Mouse (Mus musculus) embryonic facial prominence, embryonic 11.5 days (tissue): Measurements from ENCODE around the gene 4930579F01Rik. TPM values are rescaled to one million over a fixed set of nuclear protein-coding genes. Genes with fewer than 3 reads are reported as not detected.

Source experiments
- ATAC-seq: fragments of 200-750 bp; cut with Nextera tagmentation; replicated peaks from 2 replicates; pipeline ENCODE4 v1.8.0; 2017; ENCODE audit warnings: low read depth; ENCODE audit not compliant: insufficient number of reproducible peaks, low FRiP score, low TSS enrichment
- DNase-seq: peaks from one replicate; pipeline ENCODE4 v3.0.0-alpha.2; 2015; ENCODE audit warnings: low spot score
- H3K27ac ChIP-seq: fragments of 300-500 bp; sonication (generic); replicated peaks from 2 replicates; pipeline ENCODE4 v1.5.1; 2014; ENCODE audit warnings: mild to moderate bottlenecking, low read depth, low read length, control low read depth
- H3K27me3 ChIP-seq: fragments of 300-500 bp; sonication (generic); 2 replicates; pipeline ENCODE4 v1.6.1; 2014; ENCODE audit warnings: mild to moderate bottlenecking, low read length, moderate library complexity, mixed read lengths; ENCODE audit not compliant: control insufficient read depth, insufficient read depth
- H3K36me3 ChIP-seq: fragments of 300-500 bp; sonication (generic); replicated peaks from 2 replicates; pipeline ENCODE4 v1.6.1; 2014; ENCODE audit warnings: low read depth, mild to moderate bottlenecking, low read length, moderate library complexity, mixed read lengths; ENCODE audit not compliant: control insufficient read depth, insufficient read depth
- H3K4me1 ChIP-seq: fragments of 300-500 bp; sonication (generic); 2 replicates; pipeline ENCODE4 v1.6.1; 2014; ENCODE audit warnings: low read length, mixed read lengths; ENCODE audit not compliant: control insufficient read depth, insufficient read depth
- H3K4me2 ChIP-seq: fragments of 300-500 bp; sonication (generic); 2 replicates; pipeline ENCODE4 v1.6.1; 2014; ENCODE audit warnings: low read depth, mild to moderate bottlenecking, control low read depth, low read length, moderate library complexity
- H3K4me3 ChIP-seq: fragments of 300-500 bp; sonication (generic); 2 replicates; pipeline ENCODE4 v1.5.1; 2014; ENCODE audit warnings: low read depth, low read length, control low read depth
- H3K9ac ChIP-seq: fragments of 300-500 bp; sonication (generic); replicated peaks from 2 replicates; pipeline ENCODE4 v1.6.1; 2014; ENCODE audit warnings: mild to moderate bottlenecking, control low read depth, low read length
- H3K9me3 ChIP-seq: fragments of 300-500 bp; sonication (generic); replicated peaks from 2 replicates; pipeline ENCODE4 v1.6.1; 2016; ENCODE audit warnings: mild to moderate bottlenecking, low read length, inconsistent platforms, mixed read lengths; ENCODE audit not compliant: control insufficient read depth
- WGBS: fragments of 180-500 bp; shearing (Covaris S2); extraction: QIAGEN DNeasy Blood & Tissue Kit; methylation state at CpG from one replicate; pipeline ENCODE4 v1.1.7; 2014; 5-methylcytosine and 5-hydroxymethylcytosine counted together
- polyA plus RNA-seq: library from polyadenylated mRNA; unstranded; fragments of >200 nt; fragmentation: Nextera tagmentation; extraction: Ambion mirVana; gene quantifications from 2 replicates; pipeline ENCODE4 v1.2.1, GENCODE M21; 2014

4930579F01Rik gene
- not detected in 2 replicates for polyA plus RNA-seq

DNA sequence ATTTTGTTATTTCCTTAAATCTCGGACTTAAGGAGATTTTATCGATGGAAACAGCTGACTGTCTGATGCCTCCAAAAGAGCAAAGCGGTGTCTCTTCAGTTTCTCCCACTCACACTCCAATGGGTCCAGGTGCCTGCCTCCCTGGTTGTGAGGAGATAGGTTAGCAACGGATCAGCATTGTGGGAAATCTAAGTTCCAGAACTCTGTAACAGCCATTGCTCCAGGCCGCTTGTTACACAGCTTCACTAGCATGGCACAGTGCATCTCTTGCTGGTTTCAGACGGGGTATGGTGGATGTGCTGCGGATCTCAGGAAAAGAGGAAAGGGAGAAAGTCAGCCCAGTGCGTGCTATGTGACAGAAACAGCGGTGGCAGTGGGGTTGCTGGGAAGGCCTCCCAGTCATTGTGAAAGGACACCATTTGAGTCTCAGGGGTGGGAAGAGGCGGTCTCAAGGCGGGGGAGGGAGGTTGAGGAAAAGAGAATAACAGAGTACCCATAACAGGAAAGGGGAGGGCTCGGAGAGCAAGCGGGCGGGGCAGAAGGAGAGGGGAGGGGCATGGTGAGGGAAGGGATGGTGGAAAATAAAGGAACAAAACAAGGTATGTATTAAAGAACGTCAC is at the start of gene 4930579F01Rik:
Gene 4930579F01Rik (minus strand): TSS at position 143 of the 620 bp plus-strand sequence.
- Histone ChIP-seq H3K4me2 (no peak within 1 kb of the TSS), H3K4me3 (no peak within 1 kb of the TSS), H3K4me1 (0 out of 2 replicates have a peak, but pooled peaks cover 3% of the 10 kb centered on the region), H3K9me3 (no peaks in the 10 kb centered on the region), H3K27ac (no peak within 1 kb of the TSS), H3K9ac (no peak within 1 kb of the TSS), H3K36me3 (no peaks in the 10 kb centered on the region), H3K27me3 (no peaks in the 10 kb centered on the region)
- DNase-seq: no peak
- WGBS: 74% methylated on average over 15 of the region's 15 CpGs
- no peak for ATAC-seq

DNA sequence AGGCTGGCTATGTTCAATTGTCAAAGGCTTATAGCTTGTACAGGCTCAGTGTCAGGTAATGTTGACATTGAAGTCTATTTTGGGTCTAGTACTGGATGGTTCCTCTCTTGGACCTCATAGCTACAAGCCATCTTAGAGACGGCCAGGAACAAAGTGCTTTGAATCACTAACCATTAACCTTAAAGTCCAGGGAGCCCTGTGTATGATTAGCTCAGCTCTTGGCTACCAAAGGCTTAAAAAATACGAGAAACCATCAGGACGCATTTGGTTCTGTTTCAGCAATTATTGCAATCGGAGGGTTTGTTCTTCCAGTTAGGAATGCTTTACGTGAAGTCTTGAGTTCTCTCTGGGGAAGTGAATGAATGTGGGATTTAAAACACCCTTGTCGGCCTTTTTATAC is 49.3 kb upstream of the 4930579F01Rik start:
- Histone ChIP-seq H3K9ac (no peak overlapping the region), H3K36me3 (no peaks in the 10 kb centered on the region), H3K27ac (no peak overlapping the region), H3K4me1 (no peaks in the 10 kb centered on the region), H3K27me3 (no peaks in the 10 kb centered on the region), H3K4me3 (no peak overlapping the region), H3K9me3 (no peaks in the 10 kb centered on the region), H3K4me2 (no peak overlapping the region)
- DNase-seq: no peak
- WGBS: 88% methylated on average over 6 of the region's 6 CpGs
- no peak for ATAC-seq

DNA sequence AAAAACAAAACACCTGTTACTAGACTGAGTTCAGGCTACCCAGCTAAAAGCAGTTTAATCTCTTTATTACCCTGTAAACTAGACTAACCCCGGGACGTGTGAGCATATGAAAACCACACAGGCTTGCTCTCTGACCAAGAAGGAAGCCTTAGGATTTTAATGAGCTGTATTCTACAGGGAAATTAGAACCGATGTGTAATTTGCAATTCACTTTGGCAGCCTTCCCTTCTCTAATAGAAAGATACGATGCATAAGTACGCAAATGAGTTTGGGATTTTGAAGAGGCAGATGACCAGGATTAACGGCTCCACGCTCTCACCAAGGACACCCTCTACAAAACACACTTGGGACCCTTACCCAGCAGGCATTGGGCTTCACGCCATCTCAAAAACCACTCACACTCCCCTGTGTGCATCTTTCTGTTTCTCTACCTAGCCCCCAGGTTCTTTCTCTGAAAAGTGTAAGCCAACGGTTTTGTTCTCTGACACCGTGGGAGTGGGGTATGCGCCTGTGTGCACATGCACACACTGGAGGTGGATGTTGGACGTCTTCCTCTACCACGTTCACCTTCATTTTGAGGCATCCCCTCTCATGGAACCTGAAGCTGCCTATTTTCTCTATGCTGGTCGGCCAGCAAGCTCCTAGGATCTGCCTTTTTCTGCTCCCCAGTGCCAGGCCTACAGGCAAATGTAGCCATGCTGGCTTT is 48.5 kb upstream of the 4930579F01Rik start:
- Histone ChIP-seq H3K9me3 (no peaks in the 10 kb centered on the region), H3K36me3 (no peaks in the 10 kb centered on the region), H3K4me1 (no peaks in the 10 kb centered on the region), H3K4me3 (no peak overlapping the region), H3K27ac (no peak overlapping the region), H3K27me3 (no peaks in the 10 kb centered on the region), H3K4me2 (no peak overlapping the region), H3K9ac (no peak overlapping the region)
- ATAC-seq: no peak
- no peak for DNase-seq
- 86% methylated on average over 14 of the region's 14 CpGs for WGBS

DNA sequence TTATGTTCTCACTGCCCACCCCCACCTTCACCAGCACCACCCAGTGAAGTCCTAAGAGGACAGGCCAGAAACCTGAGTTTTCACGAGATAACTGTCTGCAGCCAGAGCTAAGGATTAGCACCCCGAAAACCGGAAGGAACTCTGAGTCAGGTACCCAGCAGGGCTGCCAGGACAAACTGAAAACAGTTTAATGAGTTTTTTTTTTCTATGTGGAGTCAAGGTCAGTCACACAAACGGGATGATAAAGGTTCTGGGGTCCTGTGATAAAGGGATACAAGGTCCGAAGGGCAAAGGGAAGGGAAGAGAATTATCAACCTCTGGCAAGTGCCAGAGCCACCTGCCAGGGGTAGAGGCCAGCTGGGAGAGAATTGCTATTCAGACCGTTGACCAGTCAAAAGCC is 47.7 kb upstream of the 4930579F01Rik start:
- no peaks in the 10 kb centered on the region for H3K36me3 ChIP-seq
- no peak overlapping the region for H3K4me3 ChIP-seq
- no peaks in the 10 kb centered on the region for H3K27me3 ChIP-seq
- DNase-seq (no peak), ATAC-seq (no peak)
- no peak overlapping the region for H3K27ac ChIP-seq
- H3K9ac ChIP-seq: no peak overlapping the region
- no peaks in the 10 kb centered on the region for H3K9me3 ChIP-seq
- H3K4me1 ChIP-seq: no peaks in the 10 kb centered on the region
- H3K4me2 ChIP-seq: no peak overlapping the region
- 70% methylated on average over 6 of the region's 6 CpGs for WGBS

DNA sequence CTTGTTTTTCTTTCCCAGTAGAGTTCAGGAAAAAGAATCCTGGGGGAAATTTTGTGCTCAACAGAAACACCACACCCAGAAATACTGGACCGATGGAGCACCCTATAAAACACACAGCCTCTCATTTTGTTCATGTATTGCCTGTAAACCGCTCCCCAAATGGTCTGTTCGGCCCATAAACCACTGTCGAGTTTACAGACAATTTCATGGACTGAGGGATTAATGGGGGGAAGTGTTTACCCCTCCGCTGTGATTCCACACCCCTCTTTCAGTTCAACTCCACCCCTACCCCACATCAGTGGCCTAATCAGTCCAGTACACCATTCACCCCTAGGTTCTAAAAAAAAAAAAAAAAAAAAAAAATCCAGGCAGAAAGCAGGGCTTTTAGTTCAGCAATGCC is 47.3 kb upstream of the 4930579F01Rik start:
- DNase-seq (no peak), ATAC-seq (no peak)
- Histone ChIP-seq H3K4me3 (no peak overlapping the region), H3K9me3 (no peaks in the 10 kb centered on the region), H3K9ac (no peak overlapping the region), H3K36me3 (no peaks in the 10 kb centered on the region), H3K4me1 (no peaks in the 10 kb centered on the region), H3K4me2 (no peak overlapping the region), H3K27me3 (no peaks in the 10 kb centered on the region), H3K27ac (no peak overlapping the region)
- 83% methylated on average over 5 of the region's 5 CpGs for WGBS

DNA sequence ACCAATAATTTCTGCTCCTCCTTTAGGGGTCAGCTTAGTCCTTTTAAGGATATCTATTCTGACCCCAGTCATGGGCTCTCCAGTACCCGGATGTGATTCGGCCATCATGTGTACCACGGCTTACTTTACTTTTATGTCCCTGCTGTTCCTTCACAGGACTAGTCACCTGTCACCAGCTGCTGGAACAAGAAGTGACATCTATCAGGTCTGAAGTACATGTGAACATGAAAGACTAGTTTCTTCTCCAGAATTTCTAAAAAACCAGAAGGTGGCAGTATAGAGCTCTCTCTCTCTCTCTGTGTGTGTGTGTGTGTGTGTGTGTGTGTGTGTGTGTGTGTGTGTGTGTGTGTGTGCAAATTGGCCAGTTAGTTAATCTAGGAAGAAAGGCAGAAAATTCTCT is 46.8 kb upstream of the 4930579F01Rik start:
- no peak overlapping the region for H3K4me2 ChIP-seq
- H3K27me3 ChIP-seq: no peaks in the 10 kb centered on the region
- no peak overlapping the region for H3K9ac ChIP-seq
- DNase-seq (peak; percentile 35), ATAC-seq (no peak)
- H3K27ac ChIP-seq: no peak overlapping the region
- H3K9me3 ChIP-seq: no peaks in the 10 kb centered on the region
- H3K4me1 ChIP-seq: no peaks in the 10 kb centered on the region
- H3K36me3 ChIP-seq: no peaks in the 10 kb centered on the region
- H3K4me3 ChIP-seq: no peak overlapping the region
- WGBS: 84% methylated on average over 3 of the region's 3 CpGs

DNA sequence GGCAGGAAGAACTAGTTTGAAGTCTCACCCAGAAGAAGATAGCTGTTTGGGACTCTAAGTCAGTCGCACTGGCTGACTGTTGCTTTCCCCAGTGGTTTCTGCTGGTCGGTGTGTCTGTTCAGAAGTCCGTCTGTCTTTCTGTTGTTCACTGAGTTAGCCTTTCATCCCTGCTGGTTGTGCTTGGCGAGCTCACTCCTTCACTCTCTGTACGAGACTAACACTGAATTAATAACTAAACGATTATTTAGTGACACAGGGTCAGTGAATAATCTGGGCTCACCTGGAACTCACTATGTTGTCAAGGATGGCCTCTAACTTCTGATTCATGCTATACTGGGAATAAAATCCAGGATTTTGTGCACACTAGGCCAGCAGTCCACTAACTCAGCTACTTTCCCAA is 45.8 kb upstream of the 4930579F01Rik start:
- Histone ChIP-seq H3K4me3 (no peak overlapping the region), H3K36me3 (no peaks in the 10 kb centered on the region), H3K27ac (no peak overlapping the region), H3K27me3 (no peaks in the 10 kb centered on the region), H3K9ac (no peak overlapping the region), H3K4me1 (no peaks in the 10 kb centered on the region), H3K4me2 (no peak overlapping the region), H3K9me3 (no peaks in the 10 kb centered on the region)
- DNase-seq (no peak), ATAC-seq (no peak)
- WGBS: 81% methylated on average over 6 of the region's 6 CpGs

DNA sequence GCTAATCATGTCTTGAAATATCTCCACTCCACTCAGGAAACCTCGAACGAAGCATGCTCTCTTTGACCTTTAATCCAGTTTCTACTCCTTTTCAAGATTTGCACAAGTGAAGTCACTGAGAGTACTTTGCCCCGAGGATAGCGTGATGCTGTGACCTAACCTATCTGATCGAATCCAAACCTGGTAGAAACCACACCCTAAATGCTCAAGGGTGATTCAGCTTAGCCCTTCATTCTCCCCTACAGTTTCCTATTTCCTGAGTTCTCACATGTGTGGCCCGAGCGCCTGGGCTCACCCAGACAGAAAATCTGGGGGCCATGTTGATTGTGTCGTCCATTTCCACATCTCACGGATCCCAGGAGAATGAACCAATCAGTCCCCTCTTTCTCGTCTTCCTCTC is 44.4 kb upstream of the 4930579F01Rik start:
- WGBS: 86% methylated on average over 10 of the region's 10 CpGs

More for the DNA sequence above, 44.4 kb upstream of the 4930579F01Rik start:
- Histone ChIP-seq H3K9me3 (no peaks in the 10 kb centered on the region), H3K27ac (no peak overlapping the region), H3K9ac (no peak overlapping the region), H3K36me3 (no peaks in the 10 kb centered on the region), H3K4me2 (no peak overlapping the region), H3K4me1 (no peaks in the 10 kb centered on the region), H3K4me3 (no peak overlapping the region), H3K27me3 (no peaks in the 10 kb centered on the region)
- no peak for ATAC-seq
- DNase-seq: no peak
